Mouse (Mus musculus): ENCODE data around the gene Gprc5d.

GRCm38 (mm10) chr6:135064621-135065020 lies 53.5 kb downstream of the Gprc5d start:
- TF ChIP-seq CTCF (IDR thresholded peaks at IDR 0.05; ENCODE audit: low read depth, low read length) (no peak), TAL1 (conservative IDR thresholded peaks at IDR 0.05; ENCODE audit: low read depth, low read length) (no peak), GATA2 (IDR thresholded peaks at IDR 0.05; ENCODE audit: borderline replicate concordance, low read depth, low read length) (no peak), GATA1 (IDR thresholded peaks at IDR 0.05; ENCODE audit: borderline replicate concordance, low read length) (no peak)

Measured in G1E (cell line).